Mouse (Mus musculus): Measurements from ENCODE around the gene Adamts20.

GRCm38 (mm10) chr15:94255538-94255937 lies 209.7 kb downstream of the Adamts20 start:
- TF ChIP-seq CTCF (IDR thresholded peaks at IDR 0.05; ENCODE audit: low read depth, low read length): no peak
- TF ChIP-seq TAL1 (conservative IDR thresholded peaks at IDR 0.05; ENCODE audit: low read depth, low read length): no peak
- no peak for TF ChIP-seq GATA1 (IDR thresholded peaks at IDR 0.05; ENCODE audit: borderline replicate concordance, low read length)
